ENCODE assay signal across 17 mouse cellular contexts in the genomic region with DNA sequence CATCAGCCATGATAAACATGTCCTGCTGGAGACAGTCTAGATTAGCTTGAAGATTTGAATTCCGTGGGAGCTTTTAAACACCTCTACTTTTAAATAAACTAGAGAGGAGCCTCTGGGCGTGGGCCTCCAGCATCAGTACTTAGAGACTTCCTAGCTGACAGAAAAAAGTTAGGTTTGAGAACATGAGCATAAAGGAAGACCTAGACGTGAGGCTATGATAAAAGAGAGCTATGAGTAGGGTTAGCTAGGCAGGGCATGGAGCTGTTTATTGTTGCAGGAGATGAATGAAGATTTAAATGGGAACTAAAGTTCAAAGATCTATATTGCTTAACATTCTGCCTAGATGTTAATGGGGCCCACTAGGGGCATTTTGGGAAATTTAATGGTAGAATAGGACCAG. TPM values are rescaled to one million over a fixed set of nuclear protein-coding genes. Genes with fewer than 3 reads are reported as not detected.
DNase-seq lines count a peak whose midpoint lies in the region; ATAC-seq and TF ChIP-seq lines count a peak whose summit lies in the region.
"Had no signal": no experiment of that assay in that cellular context is flagged by ENCODE, and none has a peak within 500 bp of the region (broad histone marks: within the 10 kb centered on the region; RNA-seq: fewer than 3 reads in every experiment).

No protein-coding gene starts in this region.

- 45% methylated on average over 3 of the region's 3 CpGs for WGBS in heart, embryonic 14.5 days
- 36% methylated on average over 3 of the region's 3 CpGs for WGBS in liver, postnatal 0 days (ENCODE audit: insufficient replicate concordance)
- 54% methylated on average over 3 of the region's 3 CpGs for WGBS in heart, postnatal 0 days
- WGBS in midbrain, postnatal 0 days = 65% methylated on average over 3 of the region's 3 CpGs
- WGBS in forebrain, embryonic 10.5 days = 61% methylated on average over 3 of the region's 3 CpGs

- DNase-seq in heart, postnatal 4 days = no peak
- no peak for DNase-seq in liver, postnatal 0 days
- DNase-seq in liver = no peak
- DNase-seq in heart, postnatal 0 days (ENCODE audit: low spot score) = no peak
- DNase-seq in midbrain, postnatal 0 days (ENCODE audit: low spot score) = no peak
- no peak for DNase-seq in forebrain, embryonic 10.5 days (ENCODE audit: extremely low spot score, low spot score)
- DNase-seq: cerebellum, adult 11 months; kidney, adult 8-10 months; retina, postnatal 1 day; thymus, postnatal 4 days had no signal

- no peaks in the 10 kb centered on the region for H3K9me3 ChIP-seq in heart, embryonic 14.5 days (ENCODE audit: control insufficient read depth, low read length)
- H3K9me3 ChIP-seq in liver, postnatal 0 days (ENCODE audit: low read length) = no peaks in the 10 kb centered on the region
- no peaks in the 10 kb centered on the region for H3K9me3 ChIP-seq in heart, postnatal 0 days (replicated peaks; ENCODE audit: control insufficient read depth, low read length)
- H3K9me3 ChIP-seq in midbrain, postnatal 0 days (ENCODE audit: low read length) = no peaks in the 10 kb centered on the region
- H3K9me3 ChIP-seq in forebrain, embryonic 10.5 days = no peaks in the 10 kb centered on the region
- H3K9me3 ChIP-seq: hindbrain, embryonic 13.5 days; midbrain, embryonic 13.5 days had no signal

- peaks cover 7% of the 10 kb centered on the region for H3K27me3 ChIP-seq in heart, embryonic 14.5 days (ENCODE audit: control insufficient read depth, insufficient read depth, low read length)
- H3K27me3 ChIP-seq in liver, postnatal 0 days (ENCODE audit: insufficient read depth, low read length) = peaks cover 26% of the 10 kb centered on the region
- peaks cover 10% of the 10 kb centered on the region for H3K27me3 ChIP-seq in heart, postnatal 0 days (ENCODE audit: control insufficient read depth, insufficient read depth, low read length)
- no peaks in the 10 kb centered on the region for H3K27me3 ChIP-seq in midbrain, postnatal 0 days (ENCODE audit: insufficient read depth, low read length)
- peaks cover 59% of the 10 kb centered on the region for H3K27me3 ChIP-seq in forebrain, embryonic 10.5 days (ENCODE audit: poor library complexity, severe bottlenecking)

- 0 out of 2 replicates have a peak overlapping the region, but pooled peaks have one; percentile 38 for H3K9ac ChIP-seq in heart, embryonic 14.5 days (ENCODE audit: low read length)
- no peak overlapping the region for H3K9ac ChIP-seq in liver, postnatal 0 days (replicated peaks)
- no peak overlapping the region for H3K9ac ChIP-seq in heart, postnatal 0 days (replicated peaks; ENCODE audit: low read depth, low read length)
- no peak overlapping the region for H3K9ac ChIP-seq in midbrain, postnatal 0 days (replicated peaks; ENCODE audit: low read length, poor library complexity, severe bottlenecking)
- H3K9ac ChIP-seq: hindbrain, embryonic 13.5 days; midbrain, embryonic 13.5 days had no signal

- H3K4me2 ChIP-seq in heart, embryonic 14.5 days (ENCODE audit: low read length) = peak overlapping the region; percentile 41
- H3K4me2 ChIP-seq in liver, postnatal 0 days (ENCODE audit: low read depth, low read length) = peak overlapping the region; percentile 11
- H3K4me2 ChIP-seq in heart, postnatal 0 days (ENCODE audit: low read depth, low read length) = peak overlapping the region; percentile 48
- no peak overlapping the region for H3K4me2 ChIP-seq in midbrain, postnatal 0 days (ENCODE audit: low read depth, low read length, poor library complexity, severe bottlenecking)
- H3K4me2 ChIP-seq: hindbrain, embryonic 13.5 days; midbrain, embryonic 13.5 days had no signal

- H3K4me1 ChIP-seq in heart, embryonic 14.5 days (ENCODE audit: control insufficient read depth in 2 of 2, insufficient read depth in 2 of 2, low read length in 2 of 2) = 0 out of 4 replicates have a peak, but pooled peaks cover 0 to 4% of the 10 kb centered on the region in 2 experiments
- peaks cover 12% of the 10 kb centered on the region; the same call in 1 of the 2 replicates for H3K4me1 ChIP-seq in liver, postnatal 0 days (ENCODE audit: insufficient read depth)
- peaks cover 9% of the 10 kb centered on the region for H3K4me1 ChIP-seq in brown adipose tissue, adult 24 weeks (ENCODE audit: control insufficient read depth, insufficient read depth, insufficient read length, low read length)
- no peaks in the 10 kb centered on the region for H3K4me1 ChIP-seq in heart, postnatal 0 days (ENCODE audit: control insufficient read depth, insufficient read depth)
- H3K4me1 ChIP-seq in midbrain, postnatal 0 days (ENCODE audit: insufficient read depth, low read length) = peaks cover 6% of the 10 kb centered on the region; the same call in 1 of the 2 replicates
- peaks cover 28% of the 10 kb centered on the region for H3K4me1 ChIP-seq in forebrain, embryonic 10.5 days

- 0 out of 4 replicates have a peak overlapping the region, but pooled peaks of 1 of the 2 experiments have one; percentile 6 for H3K27ac ChIP-seq in heart, embryonic 14.5 days (replicated peaks in 1 of 2; ENCODE audit: control insufficient read depth in 1 of 2, insufficient read depth in 1 of 2, low read depth in 2 of 2, low read length in 2 of 2)
- no peak overlapping the region for H3K27ac ChIP-seq in liver, postnatal 0 days (ENCODE audit: low read depth)
- H3K27ac ChIP-seq in brown adipose tissue, adult 24 weeks (replicated peaks; ENCODE audit: low read depth, low read length) = peak overlapping the region; percentile 74
- no peak overlapping the region for H3K27ac ChIP-seq in heart, postnatal 0 days (ENCODE audit: low read depth)
- no peak overlapping the region for H3K27ac ChIP-seq in midbrain, postnatal 0 days (ENCODE audit: low read depth, low read length)
- H3K27ac ChIP-seq in forebrain, embryonic 10.5 days = no peak overlapping the region
- H3K27ac ChIP-seq: hindbrain, embryonic 13.5 days; midbrain, embryonic 13.5 days had no signal

- no peak for ATAC-seq in heart, embryonic 14.5 days (ENCODE audit: insufficient number of reproducible peaks, insufficient read depth, low FRiP score, low read depth)
- no peak for ATAC-seq in liver, postnatal 0 days
- ATAC-seq in heart, postnatal 0 days (ENCODE audit: insufficient read depth, low read depth) = no peak
- no peak for ATAC-seq in midbrain, postnatal 0 days (ENCODE audit: low FRiP score)
- ATAC-seq: activated CD4-positive, CD25-positive, alpha-beta regulatory T cell, adult 4 months; forebrain, embryonic 14.5 days; midbrain, embryonic 13.5 days had no signal

- TF ChIP-seq EP300 in liver, postnatal 0 days (IDR thresholded peaks at IDR 0.05; ENCODE audit: low read depth) = no peak
- TF ChIP-seq EP300 in heart, postnatal 0 days (IDR thresholded peaks at IDR 0.05; ENCODE audit: low read depth) = no peak

- no peak for TF ChIP-seq CTCF in liver, postnatal 0 days (IDR thresholded peaks at IDR 0.05; ENCODE audit: low read depth)
- TF ChIP-seq CTCF in heart, postnatal 0 days (IDR thresholded peaks at IDR 0.05; ENCODE audit: low read depth) = no peak
- TF ChIP-seq CTCF in midbrain, postnatal 0 days (IDR thresholded peaks at IDR 0.05) = no peak

- H3K4me3 ChIP-seq in heart, embryonic 14.5 days (ENCODE audit: control insufficient read depth in 1 of 2, insufficient read depth in 1 of 2, low read depth in 1 of 2, low read length in 2 of 2) = peak overlapping the region in 1 of 2 experiments; percentile 27; a peak in 2 of 4 replicates
- H3K4me3 ChIP-seq in liver, postnatal 0 days (ENCODE audit: low read depth, low read length) = no peak overlapping the region
- peak overlapping the region; percentile 41 for H3K4me3 ChIP-seq in brown adipose tissue, adult 24 weeks (ENCODE audit: insufficient read depth, low read depth, low read length)
- peak overlapping the region; percentile 33 for H3K4me3 ChIP-seq in heart, postnatal 0 days (ENCODE audit: low read depth, low read length)
- no peak overlapping the region for H3K4me3 ChIP-seq in midbrain, postnatal 0 days (ENCODE audit: low read depth, low read length)
- no peak overlapping the region for H3K4me3 ChIP-seq in forebrain, embryonic 10.5 days
- H3K4me3 ChIP-seq: hindbrain, embryonic 13.5 days; midbrain, embryonic 13.5 days had no signal

- no peaks in the 10 kb centered on the region for H3K36me3 ChIP-seq in heart, embryonic 14.5 days (ENCODE audit: control insufficient read depth, insufficient read depth, low read length)
- H3K36me3 ChIP-seq in liver, postnatal 0 days (replicated peaks; ENCODE audit: insufficient read depth, low read length) = no peaks in the 10 kb centered on the region
- H3K36me3 ChIP-seq in heart, postnatal 0 days (replicated peaks; ENCODE audit: control insufficient read depth, insufficient read depth, low read length) = no peaks in the 10 kb centered on the region
- no peaks in the 10 kb centered on the region for H3K36me3 ChIP-seq in midbrain, postnatal 0 days (ENCODE audit: insufficient read depth, low read length)
- no peaks in the 10 kb centered on the region for H3K36me3 ChIP-seq in forebrain, embryonic 10.5 days (replicated peaks)
- H3K36me3 ChIP-seq: hindbrain, embryonic 13.5 days; midbrain, embryonic 13.5 days had no signal

RNA-seq across cellular contexts. Expression of a gene that starts 2.7 kb away (rescaled TPM):
- polyA plus RNA-seq in heart, embryonic 14.5 days (2014; fragmentation: Nextera tagmentation; extraction: Ambion mirVana) = 14.3 and 16.5 TPM in 2 replicates
- 10 to 100 TPM; 22.6 to 23.1 TPM for total RNA-seq in heart, postnatal 4 days (2021)
- 2.3 and 2.4 TPM in 2 replicates for polyA plus RNA-seq in liver, postnatal 0 days (2015; fragmentation: Nextera tagmentation; extraction: Ambion mirVana)
- polyA plus RNA-seq in brown adipose tissue, adult 24 weeks (2012; ENCODE audit: insufficient read depth, insufficient read length, missing spikeins) = 2.7 and 7.3 TPM in 2 replicates
- total RNA-seq in heart, postnatal 0 days (2014; rRNA removed; ENCODE audit: low replicate concordance) = 20.5 and 20.8 TPM in 2 replicates
- polyA plus RNA-seq in heart, postnatal 0 days (2015; fragmentation: Nextera tagmentation; extraction: Ambion mirVana) = 7.4 and 7.9 TPM in 2 replicates
- 16.2 and 20.0 TPM in 2 replicates for total RNA-seq in midbrain, postnatal 0 days (2014; rRNA removed)
- 6.9 and 9.9 TPM in 2 replicates for polyA plus RNA-seq in midbrain, postnatal 0 days (2015; fragmentation: Nextera tagmentation; extraction: Ambion mirVana)
- 3.8 and 4.8 TPM in 2 replicates for polyA plus RNA-seq in forebrain, embryonic 10.5 days (2016; fragmentation: Nextera tagmentation; extraction: Ambion mirVana)

RNA-seq across cellular contexts. Expression of a gene that starts 41.1 kb away (rescaled TPM):
- 0.11 and 0.27 TPM in 2 replicates for polyA plus RNA-seq in heart, embryonic 14.5 days (2014; fragmentation: Nextera tagmentation; extraction: Ambion mirVana)
- under 1 TPM; 0.31 to 0.32 TPM for total RNA-seq in heart, postnatal 4 days (2021)
- polyA plus RNA-seq in liver, postnatal 0 days (2015; fragmentation: Nextera tagmentation; extraction: Ambion mirVana) = 40.7 and 42.3 TPM in 2 replicates
- 0.55 TPM in 1 of 2 replicates, not detected in the other for polyA plus RNA-seq in brown adipose tissue, adult 24 weeks (2012; ENCODE audit: insufficient read depth, insufficient read length, missing spikeins)
- total RNA-seq in heart, postnatal 0 days (2014; rRNA removed; ENCODE audit: low replicate concordance) = 0.31 and 1.9 TPM in 2 replicates
- 0.14 and 0.25 TPM in 2 replicates for polyA plus RNA-seq in heart, postnatal 0 days (2015; fragmentation: Nextera tagmentation; extraction: Ambion mirVana)
- total RNA-seq in midbrain, postnatal 0 days (2014; rRNA removed) = 0.38 and 1.2 TPM in 2 replicates
- polyA plus RNA-seq in midbrain, postnatal 0 days (2015; fragmentation: Nextera tagmentation; extraction: Ambion mirVana) = 0.36 and 0.53 TPM in 2 replicates
- polyA plus RNA-seq in forebrain, embryonic 10.5 days (2016; fragmentation: Nextera tagmentation; extraction: Ambion mirVana) = 3.8 and 5.0 TPM in 2 replicates
- total RNA-seq: left cerebral cortex, postnatal 25 days had no signal
- polyA plus RNA-seq: activated CD4-positive, CD25-positive, alpha-beta regulatory T cell, adult 4 months had no signal

Comparison
In these comparisons a context has a peak if more than half of its experiments do, and no peak if none do; other contexts are left out.
1. H3K4me3 ChIP-seq: peak in brown adipose tissue, adult 24 weeks (single experiment) and heart, postnatal 0 days (single experiment); none in liver, postnatal 0 days (single experiment), midbrain, postnatal 0 days (single experiment) and forebrain, embryonic 10.5 days (single experiment).